Mouse (Mus musculus) forebrain, embryonic 11.5 days (tissue): ENCODE measurements at regions not wholly inside any gene's neighbourhood (a gene's known extent, or its start where the extent isn't known, plus 50 kb on each side); places are given as distances from the start of the nearest gene placed in this dataset.
"Not testable (repeated sequence)": the region's sequence is repeated elsewhere in the genome, so short reads cannot be mapped to it uniquely, and the experiment has no call there.

Experiments used
- ATAC-seq: fragments of 200-750 bp; cut with Nextera tagmentation; replicated peaks from 2 replicates; pipeline ENCODE4 v1.8.0; 2017; ENCODE audit warnings: moderate TSS enrichment; ENCODE audit not compliant: low FRiP score
- DNase-seq: peaks from one replicate; pipeline ENCODE4 v3.0.0-alpha.2; 2017; ENCODE audit warnings: low spot score
- H3K27ac ChIP-seq: fragments of 300-500 bp; sonication (generic); 2 replicates; pipeline ENCODE4 v1.5.1; 2014; ENCODE audit warnings: low read depth, low read length
- H3K27me3 ChIP-seq: fragments of 300-500 bp; sonication (generic); 2 replicates; pipeline ENCODE4 v1.6.1; 2014; ENCODE audit warnings: mild to moderate bottlenecking, low read length, mixed read lengths; ENCODE audit not compliant: control insufficient read depth, insufficient read depth
- H3K36me3 ChIP-seq: fragments of 300-500 bp; sonication (generic); 2 replicates; pipeline ENCODE4 v1.6.1; 2014; ENCODE audit warnings: mild to moderate bottlenecking, low read length, moderate library complexity, mixed read lengths; ENCODE audit not compliant: control insufficient read depth, insufficient read depth
- H3K4me1 ChIP-seq: fragments of 300-500 bp; sonication (generic); replicated peaks from 2 replicates; pipeline ENCODE4 v1.6.1; 2014; ENCODE audit warnings: low read length, mixed read lengths; ENCODE audit not compliant: control insufficient read depth, insufficient read depth
- H3K4me2 ChIP-seq: fragments of 300-500 bp; sonication (generic); 2 replicates; pipeline ENCODE4 v1.6.1; 2014; ENCODE audit warnings: low read depth, mild to moderate bottlenecking, low read length, moderate library complexity, mixed read lengths; ENCODE audit not compliant: severe bottlenecking
- H3K4me3 ChIP-seq: fragments of 300-500 bp; sonication (generic); 2 replicates; pipeline ENCODE4 v1.5.1; 2014; ENCODE audit warnings: low read depth, low read length
- H3K9ac ChIP-seq: fragments of 300-500 bp; sonication (generic); 2 replicates; pipeline ENCODE4 v1.6.1; 2014; ENCODE audit warnings: low read length
- H3K9me3 ChIP-seq: fragments of 300-500 bp; sonication (generic); 2 replicates; pipeline ENCODE4 v1.6.1; 2016; ENCODE audit warnings: low read length, mixed read lengths; ENCODE audit not compliant: control insufficient read depth
- WGBS: fragments of 180-500 bp; shearing (Covaris S2); extraction: QIAGEN DNeasy Blood & Tissue Kit; methylation state at CpG from one replicate; pipeline ENCODE4 v1.1.7; 2014; 5-methylcytosine and 5-hydroxymethylcytosine counted together

- Histone ChIP-seq H3K4me1 (no peaks in the 10 kb centered on the region), H3K4me3 (no peak overlapping the region), H3K4me2 (no peak overlapping the region), H3K36me3 (no peaks in the 10 kb centered on the region), H3K27ac (no peak overlapping the region), H3K27me3 (no peaks in the 10 kb centered on the region), H3K9me3 (no peaks in the 10 kb centered on the region; the same call in 1 of the 2 replicates), H3K9ac (no peak overlapping the region)
- DNase-seq (no peak), ATAC-seq (no peak)
- WGBS: 83% methylated on average over 2 of the region's 2 CpGs
Observed at GRCm38 (mm10) chr12:114513143-114513542, 969.4 kb downstream of the Adam6a start.

GRCm38 (mm10) chr12:114542094-114542493 lies 998.4 kb downstream of the Adam6a start:
- not testable (repeated sequence) for H3K4me2 ChIP-seq, ATAC-seq, H3K9ac ChIP-seq, H3K4me3 ChIP-seq, H3K36me3 ChIP-seq, H3K27me3 ChIP-seq, H3K4me1 ChIP-seq, H3K9me3 ChIP-seq, H3K27ac ChIP-seq, DNase-seq
- 60% methylated on average over 1 of the region's 1 CpGs for WGBS

- ATAC-seq, H3K9me3 ChIP-seq, DNase-seq, H3K36me3 ChIP-seq, H3K4me3 ChIP-seq, H3K27me3 ChIP-seq, H3K27ac ChIP-seq, H3K4me2 ChIP-seq, H3K4me1 ChIP-seq, H3K9ac ChIP-seq: not testable (repeated sequence)
- 58% methylated on average over 1 of the region's 1 CpGs for WGBS
Observed at GRCm38 (mm10) chr12:114544931-114545330, 1001.2 kb downstream of the Adam6a start.

- H3K9me3 ChIP-seq: peaks cover 12% of the 10 kb centered on the region; the same call in 1 of the 2 replicates
Observed at GRCm38 (mm10) chr12:114562440-114562839, 1018.7 kb downstream of the Adam6a start.

GRCm38 (mm10) chr12:114562978-114563377 lies 1019.3 kb downstream of the Adam6a start:
- Histone ChIP-seq H3K9ac (no peak overlapping the region), H3K27ac (no peak overlapping the region), H3K9me3 (peaks cover 12% of the 10 kb centered on the region; the same call in 1 of the 2 replicates), H3K4me1 (no peaks in the 10 kb centered on the region), H3K4me3 (no peak overlapping the region), H3K27me3 (no peaks in the 10 kb centered on the region), H3K36me3 (no peaks in the 10 kb centered on the region), H3K4me2 (no peak overlapping the region)
- DNase-seq (no peak), ATAC-seq (no peak)
- 62% methylated on average over 5 of the region's 5 CpGs for WGBS

More at GRCm38 (mm10) chr12:114562440-114562839, 1018.7 kb downstream of the Adam6a start:
- H3K27me3 ChIP-seq: no peaks in the 10 kb centered on the region
- H3K9ac ChIP-seq: no peak overlapping the region
- no peak for ATAC-seq
- 68% methylated on average over 1 of the region's 1 CpGs for WGBS
- H3K27ac ChIP-seq: no peak overlapping the region
- H3K36me3 ChIP-seq: no peaks in the 10 kb centered on the region
- DNase-seq: no peak
- H3K4me2 ChIP-seq: no peak overlapping the region
- no peaks in the 10 kb centered on the region for H3K4me1 ChIP-seq
- no peak overlapping the region for H3K4me3 ChIP-seq

- Histone ChIP-seq H3K9ac (no peak overlapping the region), H3K4me1 (no peaks in the 10 kb centered on the region), H3K4me2 (no peak overlapping the region), H3K27me3 (no peaks in the 10 kb centered on the region), H3K4me3 (no peak overlapping the region), H3K9me3 (peaks cover 12% of the 10 kb centered on the region; the same call in 1 of the 2 replicates), H3K27ac (no peak overlapping the region), H3K36me3 (no peaks in the 10 kb centered on the region)
- WGBS: 59% methylated on average over 1 of the region's 1 CpGs
- ATAC-seq: no peak
- no peak for DNase-seq
Observed at GRCm38 (mm10) chr12:114563683-114564082, 1020.0 kb downstream of the Adam6a start.

- no peaks in the 10 kb centered on the region for H3K27me3 ChIP-seq
- no peak overlapping the region for H3K4me3 ChIP-seq
- no peak for DNase-seq
- WGBS: 76% methylated on average over 2 of the region's 2 CpGs
- no peaks in the 10 kb centered on the region for H3K4me1 ChIP-seq
- no peak overlapping the region for H3K4me2 ChIP-seq
- H3K9me3 ChIP-seq: peaks cover 12% of the 10 kb centered on the region; the same call in 1 of the 2 replicates
- no peak overlapping the region for H3K27ac ChIP-seq
- ATAC-seq: no peak
- H3K9ac ChIP-seq: no peak overlapping the region
- H3K36me3 ChIP-seq: no peaks in the 10 kb centered on the region
Observed at GRCm38 (mm10) chr12:114564329-114564728, 1020.6 kb downstream of the Adam6a start.

GRCm38 (mm10) chr12:114583371-114583770 lies 1039.7 kb downstream of the Adam6a start:
- no peak overlapping the region for H3K4me3 ChIP-seq
- H3K27me3 ChIP-seq: no peaks in the 10 kb centered on the region
- no peak overlapping the region for H3K9ac ChIP-seq
- no peak for DNase-seq
- no peaks in the 10 kb centered on the region for H3K36me3 ChIP-seq
- no peak overlapping the region for H3K4me2 ChIP-seq
- no peak overlapping the region for H3K27ac ChIP-seq
- no peak for ATAC-seq
- 73% methylated on average over 1 of the region's 1 CpGs for WGBS
- no peaks in the 10 kb centered on the region for H3K4me1 ChIP-seq
- peaks cover 10% of the 10 kb centered on the region; the same call in 1 of the 2 replicates for H3K9me3 ChIP-seq

- ATAC-seq (no peak), DNase-seq (no peak)
- H3K9ac ChIP-seq: no peak overlapping the region
- H3K4me3 ChIP-seq: no peak overlapping the region
- no peak overlapping the region for H3K27ac ChIP-seq
- H3K4me2 ChIP-seq: no peak overlapping the region
- no peaks in the 10 kb centered on the region for H3K36me3 ChIP-seq
- no peaks in the 10 kb centered on the region for H3K27me3 ChIP-seq
- 59% methylated on average over 2 of the region's 2 CpGs for WGBS
- no peaks in the 10 kb centered on the region for H3K4me1 ChIP-seq
- H3K9me3 ChIP-seq: peaks cover 6% of the 10 kb centered on the region; the same call in 1 of the 2 replicates
Observed at GRCm38 (mm10) chr12:114587227-114587626, 1043.5 kb downstream of the Adam6a start.
